34 mouse cellular contexts compared by ENCODE assay signal in the genomic region with DNA sequence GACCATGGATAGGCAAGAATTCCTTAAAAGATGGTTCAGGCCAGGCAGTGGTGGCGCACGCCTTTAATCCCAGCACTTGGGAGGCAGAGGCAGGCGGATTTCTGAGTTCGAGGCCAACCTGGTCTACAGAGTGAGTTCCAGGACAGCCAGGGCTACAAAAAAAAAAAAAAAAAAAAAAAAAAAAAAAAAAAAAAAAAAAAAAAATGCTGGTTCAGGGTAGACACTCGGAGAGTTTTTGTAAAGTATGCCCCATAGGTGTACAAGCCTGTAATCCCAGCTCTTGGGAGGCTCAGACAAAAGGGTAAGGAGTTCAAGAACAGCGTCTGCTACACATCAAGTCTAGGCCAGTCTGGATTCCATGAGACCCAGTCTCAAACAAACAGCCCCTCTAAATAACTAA. TPM values are rescaled to one million over a fixed set of nuclear protein-coding genes. Genes with fewer than 3 reads are reported as not detected.
"Had no signal": no experiment of that assay in that cellular context is flagged by ENCODE, and none has a peak within 500 bp of the region (broad histone marks: within the 10 kb centered on the region; RNA-seq: fewer than 3 reads in every experiment).

No protein-coding gene starts in this region.

RNA-seq across cellular contexts. Expression of gene 9530003J23Rik, which starts 29.7 kb away (rescaled TPM):
- total RNA-seq: left cerebral cortex, postnatal 10 days; left cerebral cortex, postnatal 14 days; left cerebral cortex, postnatal 25 days; left cerebral cortex, postnatal 36 days; left cerebral cortex, postnatal 4 days; liver, adult 2 months; megakaryocyte progenitor cell, adult 5-6 weeks; megakaryocyte, adult 5-6 weeks; megakaryocyte-erythroid progenitor cell, adult 5-6 weeks; midbrain, postnatal 0 days; monocyte, adult 5-6 weeks had no signal
- polyA plus RNA-seq: limb, embryonic 10.5 days; limb, embryonic 12.5 days; limb, embryonic 13.5 days; limb, embryonic 14.5 days; limb, embryonic 15.5 days; liver, adult 2 months; liver, embryonic 11.5 days; liver, embryonic 13.5 days; liver, embryonic 14.5 days; liver, embryonic 15.5 days; liver, postnatal 0 days; lung, embryonic 14.5 days; lung, embryonic 15.5 days; macrophage; midbrain, embryonic 10.5 days; midbrain, embryonic 12.5 days; midbrain, embryonic 13.5 days; midbrain, embryonic 14.5 days; midbrain, embryonic 15.5 days; midbrain, embryonic 16.5 days; myocyte; neural tube, embryonic 11.5 days; neural tube, embryonic 12.5 days; neural tube, embryonic 13.5 days had no signal
